Mouse (Mus musculus) spleen, adult 2 months (tissue): ENCODE data around the gene Clec5a. TPM values are rescaled to one million over a fixed set of nuclear protein-coding genes. Genes with fewer than 3 reads are reported as not detected.

Source experiments
- DNase-seq, 2 experiments: peaks; one replicate each; pipeline versions ENCODE4 v3.0.0 to v3.0.0-alpha.2; 2012 to 2021; ENCODE audit warnings: low spot score in 2 of 2, low read depth in 1 of 2
- H3K27ac ChIP-seq: fragments of 200-500 bp; 2 replicates; pipeline ENCODE4 v1.5.1; 2012; ENCODE audit warnings: low read length, inconsistent platforms; ENCODE audit not compliant: insufficient read depth
- H3K27me3 ChIP-seq: fragments of 200-500 bp; 2 replicates; pipeline ENCODE4 v1.6.1; 2012; ENCODE audit warnings: mild to moderate bottlenecking, moderate library complexity, low read length, inconsistent platforms; ENCODE audit not compliant: control insufficient read depth, insufficient read depth
- H3K36me3 ChIP-seq: fragments of 200-500 bp; 2 replicates; pipeline ENCODE4 v1.6.1; 2012; ENCODE audit warnings: mild to moderate bottlenecking, low read length, inconsistent platforms; ENCODE audit not compliant: control insufficient read depth, insufficient read depth
- H3K4me1 ChIP-seq: fragments of 200-500 bp; 2 replicates; pipeline ENCODE4 v1.6.1; 2011; ENCODE audit warnings: inconsistent platforms; ENCODE audit not compliant: control insufficient read depth, insufficient read depth, insufficient read length
- H3K4me3 ChIP-seq: fragments of 200-500 bp; 2 replicates; pipeline ENCODE4 v1.5.1; 2011; ENCODE audit warnings: mild to moderate bottlenecking, inconsistent platforms; ENCODE audit not compliant: insufficient read depth, insufficient read length; ENCODE audit errors: extremely low read depth
- CTCF ChIP-seq: fragments of 200-500 bp; IDR thresholded peaks from 2 replicates; pipeline ENCODE4 v1.5.1; 2011; ENCODE audit warnings: mild to moderate bottlenecking, inconsistent platforms; ENCODE audit not compliant: insufficient read depth, insufficient read length, insufficient replicate concordance; ENCODE audit errors: extremely low read depth
- POLR2A ChIP-seq: fragments of 200-500 bp; IDR thresholded peaks from 2 replicates; pipeline ENCODE4 v1.6.1; 2011; ENCODE audit warnings: low read depth, low read length, inconsistent platforms
- WGBS: fragments of 180-500 bp; shearing (Covaris S2); methylation state at CpG from one replicate; pipeline ENCODE4 v1.1.7; 2018; 5-methylcytosine and 5-hydroxymethylcytosine counted together
- polyA plus RNA-seq: library from polyadenylated mRNA; depleted of rRNA; stranded (reverse); fragments of >200 nt; gene quantifications from 2 replicates; pipeline ENCODE4 v1.2.3, GENCODE M21; 2012; rRNA removed

Gene Clec5a
- polyA plus RNA-seq, 1 experiment = 0.34 TPM

GRCm38 (mm10) chr6:40569187-40569586 lies 16.4 kb downstream of the Clec5a start, which contains the start of gene Olfr460:
Gene Olfr460, plus strand, starts transcription at chr6:40569487.
- WGBS = 88% methylated on average over 3 of the region's 3 CpGs
- Histone ChIP-seq H3K4me3 (no peak within 1 kb of the TSS), H3K4me1 (no peaks in the 10 kb centered on the region), H3K27ac (no peak within 1 kb of the TSS), H3K27me3 (no peaks in the 10 kb centered on the region), H3K36me3 (no peaks in the 10 kb centered on the region)
- TF ChIP-seq CTCF (no peak), POLR2A (no peak)
- no peak for DNase-seq

GRCm38 (mm10) chr6:40554950-40555349 lies 30.7 kb downstream of the Clec5a start, which contains the start of gene Olfr461:
Gene Olfr461, minus strand, starts transcription at chr6:40555050.
- no peak within 1 kb of the TSS for H3K4me3 ChIP-seq
- no peak for DNase-seq
- TF ChIP-seq POLR2A (no peak), CTCF (no peak)
- H3K4me1 ChIP-seq = no peaks in the 10 kb centered on the region
- WGBS = 80% methylated on average over 2 of the region's 2 CpGs
- H3K27me3 ChIP-seq = no peaks in the 10 kb centered on the region
- no peak within 1 kb of the TSS for H3K27ac ChIP-seq
- no peaks in the 10 kb centered on the region for H3K36me3 ChIP-seq

GRCm38 (mm10) chr6:40544690-40545089 lies 40.9 kb downstream of the Clec5a start:
- WGBS = 74% methylated on average over 10 of the region's 10 CpGs
- Histone ChIP-seq H3K27me3 (no peaks in the 10 kb centered on the region), H3K4me1 (no peaks in the 10 kb centered on the region), H3K36me3 (no peaks in the 10 kb centered on the region), H3K27ac (no peak overlapping the region), H3K4me3 (no peak overlapping the region)
- no peak for TF ChIP-seq POLR2A
- no peak for TF ChIP-seq CTCF
- no peak for DNase-seq

Other genes with a start within 250 kb of the Clec5a start
- gene E330009J07Rik, start 149.7 kb downstream of the Clec5a start, polyA plus RNA-seq = 3.6 and 4.7 TPM in 2 replicates
- gene Wee2, start 146.7 kb downstream of the Clec5a start, polyA plus RNA-seq = not detected in 2 replicates
- 7.2 and 8.5 TPM in 2 replicates for gene Ssbp1, start 114.5 kb downstream of the Clec5a start, polyA plus RNA-seq
- not detected in 2 replicates for gene Tas2r137, start 94.6 kb downstream of the Clec5a start, polyA plus RNA-seq
- gene Tas2r108, start 92.3 kb downstream of the Clec5a start, polyA plus RNA-seq = not detected in 2 replicates
- not detected in 2 replicates for gene Prss37, start 66.3 kb downstream of the Clec5a start, polyA plus RNA-seq
- gene Olfr461, start 30.8 kb downstream of the Clec5a start, polyA plus RNA-seq = not detected in 2 replicates
- gene Olfr460, start 16.3 kb downstream of the Clec5a start, polyA plus RNA-seq = not detected in 2 replicates
- gene Tas2r138, start 27.5 kb upstream of the Clec5a start, polyA plus RNA-seq = not detected in 2 replicates
- 0.14 and 0.18 TPM in 2 replicates for gene Mgam, start 43.0 kb upstream of the Clec5a start, polyA plus RNA-seq